Mouse (Mus musculus): ENCODE measurements around the gene Rnf34. TPM values are rescaled to one million over a fixed set of nuclear protein-coding genes. Genes with fewer than 3 reads are reported as not detected.
A peak's percentile ranks its signal among the peaks of the same experiment; 100 is the strongest.

Gene Rnf34
- polyA plus RNA-seq, 1 experiment from 2014 or later = 32.4 TPM

- ATAC-seq (ENCODE audit: insufficient number of reproducible peaks, low FRiP score) = no peak
- no peaks in the 10 kb centered on the region for H3K9me3 ChIP-seq (replicated peaks)
- H3K27ac ChIP-seq (ENCODE audit: poor library complexity, severe bottlenecking) = no peak overlapping the region
- no peaks in the 10 kb centered on the region for H3K36me3 ChIP-seq
- H3K27me3 ChIP-seq (replicated peaks) = no peaks in the 10 kb centered on the region
- peak overlapping the region; percentile 98; the same call in 1 of the 2 replicates for H3K4me3 ChIP-seq
- H3K4me2 ChIP-seq = peak overlapping the region; percentile 96
- peaks cover 30% of the 10 kb centered on the region for H3K4me1 ChIP-seq (replicated peaks)
- peak overlapping the region; percentile 99; the same call in 1 of the 2 replicates for H3K9ac ChIP-seq
- WGBS = 58% methylated on average over 11 of the region's 11 CpGs
Observed at GRCm38 (mm10) chr5:122901179-122901578, 51.3 kb downstream of the Rnf34 start.

- Histone ChIP-seq H3K4me3 (no peak overlapping the region), H3K27ac (ENCODE audit: poor library complexity, severe bottlenecking) (no peak overlapping the region), H3K9ac (no peak overlapping the region), H3K27me3 (replicated peaks) (no peaks in the 10 kb centered on the region), H3K36me3 (no peaks in the 10 kb centered on the region), H3K9me3 (replicated peaks) (no peaks in the 10 kb centered on the region), H3K4me1 (replicated peaks) (peaks cover 30% of the 10 kb centered on the region), H3K4me2 (no peak overlapping the region)
- WGBS = 60% methylated on average over 3 of the region's 3 CpGs
- no peak for ATAC-seq (ENCODE audit: insufficient number of reproducible peaks, low FRiP score)
Observed at GRCm38 (mm10) chr5:122901666-122902065, 51.8 kb downstream of the Rnf34 start.

- H3K27ac ChIP-seq (ENCODE audit: poor library complexity, severe bottlenecking) = no peak overlapping the region
- no peaks in the 10 kb centered on the region for H3K9me3 ChIP-seq (replicated peaks)
- H3K4me1 ChIP-seq (replicated peaks) = peaks cover 27% of the 10 kb centered on the region
- H3K4me2 ChIP-seq = no peak overlapping the region
- no peak overlapping the region for H3K4me3 ChIP-seq
- WGBS = 65% methylated on average over 6 of the region's 6 CpGs
- no peaks in the 10 kb centered on the region for H3K36me3 ChIP-seq
- no peaks in the 10 kb centered on the region for H3K27me3 ChIP-seq (replicated peaks)
- no peak for ATAC-seq (ENCODE audit: insufficient number of reproducible peaks, low FRiP score)
- H3K9ac ChIP-seq = no peak overlapping the region
Observed at GRCm38 (mm10) chr5:122902228-122902627, 52.4 kb downstream of the Rnf34 start.

GRCm38 (mm10) chr5:122903165-122903564, 53.3 kb downstream of the Rnf34 start:
- no peak for ATAC-seq (ENCODE audit: insufficient number of reproducible peaks, low FRiP score)
- Histone ChIP-seq H3K4me2 (no peak overlapping the region), H3K4me1 (replicated peaks) (peaks cover 19% of the 10 kb centered on the region), H3K9ac (no peak overlapping the region), H3K36me3 (no peaks in the 10 kb centered on the region), H3K27me3 (replicated peaks) (no peaks in the 10 kb centered on the region), H3K4me3 (no peak overlapping the region), H3K9me3 (replicated peaks) (no peaks in the 10 kb centered on the region), H3K27ac (ENCODE audit: poor library complexity, severe bottlenecking) (no peak overlapping the region)
- WGBS = 69% methylated on average over 5 of the region's 5 CpGs

GRCm38 (mm10) chr5:122907182-122907581, 57.3 kb downstream of the Rnf34 start:
- Histone ChIP-seq H3K4me1 (replicated peaks) (no peaks in the 10 kb centered on the region), H3K4me2 (no peak overlapping the region), H3K27me3 (replicated peaks) (no peaks in the 10 kb centered on the region), H3K9ac (no peak overlapping the region), H3K4me3 (no peak overlapping the region), H3K27ac (ENCODE audit: poor library complexity, severe bottlenecking) (no peak overlapping the region), H3K9me3 (replicated peaks) (no peaks in the 10 kb centered on the region), H3K36me3 (no peaks in the 10 kb centered on the region)
- WGBS = 77% methylated on average over 1 of the region's 1 CpGs
- no peak for ATAC-seq (ENCODE audit: insufficient number of reproducible peaks, low FRiP score)

GRCm38 (mm10) chr5:122908001-122908400, 58.2 kb downstream of the Rnf34 start:
- WGBS = 81% methylated on average over 2 of the region's 2 CpGs
- H3K9me3 ChIP-seq (replicated peaks) = no peaks in the 10 kb centered on the region
- H3K4me1 ChIP-seq (replicated peaks) = no peaks in the 10 kb centered on the region
- no peaks in the 10 kb centered on the region for H3K27me3 ChIP-seq (replicated peaks)
- ATAC-seq (ENCODE audit: insufficient number of reproducible peaks, low FRiP score) = no peak
- H3K4me2 ChIP-seq = no peak overlapping the region
- no peak overlapping the region for H3K27ac ChIP-seq (ENCODE audit: poor library complexity, severe bottlenecking)
- H3K36me3 ChIP-seq = peaks cover 4% of the 10 kb centered on the region; the same call in 1 of the 2 replicates
- no peak overlapping the region for H3K9ac ChIP-seq
- no peak overlapping the region for H3K4me3 ChIP-seq

- Histone ChIP-seq H3K9me3 (replicated peaks) (no peaks in the 10 kb centered on the region), H3K4me1 (replicated peaks) (no peaks in the 10 kb centered on the region), H3K9ac (no peak overlapping the region), H3K4me2 (no peak overlapping the region), H3K4me3 (no peak overlapping the region), H3K27ac (ENCODE audit: poor library complexity, severe bottlenecking) (no peak overlapping the region), H3K27me3 (replicated peaks) (no peaks in the 10 kb centered on the region), H3K36me3 (peaks cover 4% of the 10 kb centered on the region; the same call in 1 of the 2 replicates)
- ATAC-seq (ENCODE audit: insufficient number of reproducible peaks, low FRiP score) = no peak
- 75% methylated on average over 18 of the region's 18 CpGs for WGBS
Observed at GRCm38 (mm10) chr5:122909481-122909880, 59.6 kb downstream of the Rnf34 start.

GRCm38 (mm10) chr5:122912863-122913262, 63.0 kb downstream of the Rnf34 start:
- no peak for ATAC-seq (ENCODE audit: insufficient number of reproducible peaks, low FRiP score)
- Histone ChIP-seq H3K36me3 (peaks cover 4% of the 10 kb centered on the region; the same call in 1 of the 2 replicates), H3K4me2 (no peak overlapping the region), H3K9me3 (replicated peaks) (no peaks in the 10 kb centered on the region), H3K9ac (no peak overlapping the region), H3K27ac (ENCODE audit: poor library complexity, severe bottlenecking) (no peak overlapping the region), H3K4me3 (no peak overlapping the region), H3K4me1 (replicated peaks) (no peaks in the 10 kb centered on the region), H3K27me3 (replicated peaks) (no peaks in the 10 kb centered on the region)
- 86% methylated on average over 4 of the region's 4 CpGs for WGBS

- 90% methylated on average over 6 of the region's 6 CpGs for WGBS
- Histone ChIP-seq H3K4me1 (replicated peaks) (no peaks in the 10 kb centered on the region), H3K9me3 (replicated peaks) (no peaks in the 10 kb centered on the region), H3K9ac (no peak overlapping the region), H3K4me2 (no peak overlapping the region), H3K27ac (ENCODE audit: poor library complexity, severe bottlenecking) (no peak overlapping the region), H3K27me3 (replicated peaks) (no peaks in the 10 kb centered on the region), H3K36me3 (peaks cover 4% of the 10 kb centered on the region), H3K4me3 (no peak overlapping the region)
- ATAC-seq (ENCODE audit: insufficient number of reproducible peaks, low FRiP score) = no peak
Observed at GRCm38 (mm10) chr5:122916147-122916546, 66.3 kb downstream of the Rnf34 start.

GRCm38 (mm10) chr5:122917982-122918711, 68.3 kb downstream of the Rnf34 start:
- ATAC-seq (ENCODE audit: insufficient number of reproducible peaks, low FRiP score) = no peak
- Histone ChIP-seq H3K9ac (no peak overlapping the region), H3K4me3 (no peak overlapping the region), H3K9me3 (replicated peaks) (no peaks in the 10 kb centered on the region), H3K4me1 (replicated peaks) (no peaks in the 10 kb centered on the region), H3K36me3 (no peaks in the 10 kb centered on the region; the same call in 1 of the 2 replicates), H3K27me3 (replicated peaks) (no peaks in the 10 kb centered on the region), H3K4me2 (no peak overlapping the region), H3K27ac (ENCODE audit: poor library complexity, severe bottlenecking) (no peak overlapping the region)
- 62% methylated on average over 7 of the region's 7 CpGs for WGBS

GRCm38 (mm10) chr5:122920557-122920956, 70.7 kb downstream of the Rnf34 start:
- no peaks in the 10 kb centered on the region; the same call in 1 of the 2 replicates for H3K36me3 ChIP-seq
- peaks cover 3% of the 10 kb centered on the region for H3K4me1 ChIP-seq (replicated peaks)
- H3K4me2 ChIP-seq = no peak overlapping the region
- ATAC-seq (ENCODE audit: insufficient number of reproducible peaks, low FRiP score) = no peak
- H3K27me3 ChIP-seq (replicated peaks) = no peaks in the 10 kb centered on the region
- 81% methylated on average over 5 of the region's 5 CpGs for WGBS
- H3K9ac ChIP-seq = no peak overlapping the region
- no peak overlapping the region for H3K4me3 ChIP-seq
- H3K27ac ChIP-seq (ENCODE audit: poor library complexity, severe bottlenecking) = no peak overlapping the region
- no peaks in the 10 kb centered on the region for H3K9me3 ChIP-seq (replicated peaks)
